Comparison of ENCODE assay signal across 8 mouse cellular contexts in the genomic region with DNA sequence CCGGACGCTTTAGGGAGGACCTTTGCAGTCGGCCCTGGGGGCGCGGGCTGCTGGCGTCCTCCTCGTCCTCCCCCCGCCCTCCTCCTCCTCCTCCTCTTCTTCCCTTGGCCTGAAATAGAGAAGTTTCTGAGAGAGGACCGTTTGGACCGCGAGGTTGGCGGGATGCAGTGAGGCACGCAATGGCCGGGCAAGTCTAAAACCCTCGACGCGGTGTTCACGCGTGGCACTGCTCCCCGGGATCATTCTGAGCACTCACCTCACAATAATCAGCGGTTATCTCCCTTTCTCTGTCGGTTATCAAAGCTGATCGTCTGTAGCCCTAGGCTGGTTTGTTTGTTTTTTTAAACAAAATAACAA. TPM values are rescaled to one million over a fixed set of nuclear protein-coding genes. Genes with fewer than 3 reads are reported as not detected.
DNase-seq lines count a peak whose midpoint lies in the region; ATAC-seq and TF ChIP-seq lines count a peak whose summit lies in the region.

No protein-coding gene starts in this region.

- no peak for DNase-seq in heart, postnatal 0 days (ENCODE audit: low spot score)
- no peak for DNase-seq in heart, adult 9 months (ENCODE audit: low spot score in 2 of 2)
- no peak for DNase-seq in right cerebral cortex, adult 2 months (ENCODE audit: low spot score in 2 of 2)
- no peak for DNase-seq in cerebellum, adult 11 months
- DNase-seq in kidney, adult 11 months, result no peak

- no peaks in the 10 kb centered on the region for H3K9me3 ChIP-seq in heart, postnatal 0 days (replicated peaks; ENCODE audit: control insufficient read depth, low read length)
- H3K9me3 ChIP-seq in hindbrain, embryonic 16.5 days (ENCODE audit: control insufficient read depth, low read length), result no peaks in the 10 kb centered on the region
- no peaks in the 10 kb centered on the region for H3K9me3 ChIP-seq in midbrain, embryonic 15.5 days

- TF ChIP-seq POLR2A in bone marrow macrophage, adult 2 months (IDR thresholded peaks at IDR 0.05; ENCODE audit: borderline replicate concordance, low read depth, low read length), result no peak

- TF ChIP-seq EP300 in heart, postnatal 0 days (IDR thresholded peaks at IDR 0.05; ENCODE audit: low read depth), result no peak

- no peaks in the 10 kb centered on the region for H3K27me3 ChIP-seq in heart, postnatal 0 days (ENCODE audit: control insufficient read depth, insufficient read depth, low read length)
- no peaks in the 10 kb centered on the region for H3K27me3 ChIP-seq in hindbrain, embryonic 16.5 days (replicated peaks; ENCODE audit: control insufficient read depth, insufficient read depth, low read length)
- no peaks in the 10 kb centered on the region for H3K27me3 ChIP-seq in midbrain, embryonic 15.5 days (replicated peaks)

- no peak for TF ChIP-seq CTCF in heart, postnatal 0 days (IDR thresholded peaks at IDR 0.05; ENCODE audit: low read depth)
- TF ChIP-seq CTCF in bone marrow macrophage, adult 2 months (IDR thresholded peaks at IDR 0.05; ENCODE audit: low read depth, low read length), result no peak

- H3K4me1 ChIP-seq in heart, postnatal 0 days (ENCODE audit: control insufficient read depth, insufficient read depth), result peaks cover 36% of the 10 kb centered on the region
- peaks cover 3% of the 10 kb centered on the region for H3K4me1 ChIP-seq in bone marrow macrophage, adult 2 months (ENCODE audit: control insufficient read depth, insufficient read depth, low read length)
- peaks cover 20% of the 10 kb centered on the region for H3K4me1 ChIP-seq in hindbrain, embryonic 16.5 days (ENCODE audit: control insufficient read depth, insufficient read depth, low read depth, low read length)
- H3K4me1 ChIP-seq in midbrain, embryonic 15.5 days, result peaks cover 25% of the 10 kb centered on the region

- ATAC-seq in heart, postnatal 0 days (ENCODE audit: insufficient read depth, low read depth), result peak; percentile 34
- ATAC-seq in hindbrain, embryonic 16.5 days, result peak; percentile 72; the same call in 1 of the 2 replicates
- ATAC-seq in midbrain, embryonic 15.5 days (replicated peaks), result peak; percentile 75

- peaks cover 5% of the 10 kb centered on the region; the same call in 1 of the 2 replicates for H3K36me3 ChIP-seq in heart, postnatal 0 days (replicated peaks; ENCODE audit: control insufficient read depth, insufficient read depth, low read length)
- no peaks in the 10 kb centered on the region for H3K36me3 ChIP-seq in hindbrain, embryonic 16.5 days (ENCODE audit: control insufficient read depth, insufficient read depth, low read length)
- no peaks in the 10 kb centered on the region for H3K36me3 ChIP-seq in midbrain, embryonic 15.5 days (replicated peaks)

- peak overlapping the region; percentile 99 for H3K9ac ChIP-seq in heart, postnatal 0 days (replicated peaks; ENCODE audit: low read depth, low read length)
- peak overlapping the region; percentile 99 for H3K9ac ChIP-seq in hindbrain, embryonic 16.5 days (ENCODE audit: low read depth, low read length)
- H3K9ac ChIP-seq in midbrain, embryonic 15.5 days, result peak overlapping the region; percentile 86

- WGBS in heart, postnatal 0 days, result 0% methylated on average over 23 of the region's 23 CpGs
- under 1% methylated on average over 20 of the region's 23 CpGs for WGBS in hindbrain, embryonic 16.5 days
- WGBS in midbrain, embryonic 15.5 days, result 0% methylated on average over 23 of the region's 23 CpGs

- H3K27ac ChIP-seq in heart, postnatal 0 days (ENCODE audit: low read depth), result peak overlapping the region; percentile 99
- peak overlapping the region; percentile 87 for H3K27ac ChIP-seq in bone marrow macrophage, adult 2 months (ENCODE audit: insufficient read depth, low read depth, low read length)
- peak overlapping the region; percentile 99 for H3K27ac ChIP-seq in hindbrain, embryonic 16.5 days (ENCODE audit: low read depth, low read length)
- H3K27ac ChIP-seq in midbrain, embryonic 15.5 days, result peak overlapping the region; percentile 100

- peak overlapping the region; percentile 93 for H3K4me2 ChIP-seq in heart, postnatal 0 days (ENCODE audit: low read depth, low read length)
- H3K4me2 ChIP-seq in hindbrain, embryonic 16.5 days (ENCODE audit: low read length), result peak overlapping the region; percentile 75
- peak overlapping the region; percentile 87 for H3K4me2 ChIP-seq in midbrain, embryonic 15.5 days

- H3K4me3 ChIP-seq in heart, postnatal 0 days (ENCODE audit: low read depth, low read length), result peak overlapping the region; percentile 97
- peak overlapping the region; percentile 86 for H3K4me3 ChIP-seq in bone marrow macrophage, adult 2 months (ENCODE audit: insufficient read depth, low read length)
- peak overlapping the region; percentile 99 for H3K4me3 ChIP-seq in hindbrain, embryonic 16.5 days (ENCODE audit: low read length)
- peak overlapping the region; percentile 77 for H3K4me3 ChIP-seq in midbrain, embryonic 15.5 days

RNA-seq across cellular contexts. Expression of gene Ppp4r3a, which starts 0.3 kb away (rescaled TPM):
- 31.4 and 32.9 TPM in 2 replicates for total RNA-seq in heart, postnatal 0 days (2014; rRNA removed; ENCODE audit: low replicate concordance)
- 12.8 and 13.9 TPM in 2 replicates for polyA plus RNA-seq in heart, postnatal 0 days (2015; fragmentation: Nextera tagmentation; extraction: Ambion mirVana)
- polyA plus RNA-seq in bone marrow macrophage, adult 2 months (2012; ENCODE audit: insufficient read depth, insufficient read length, missing spikeins), result 44.9 and 60.1 TPM in 2 replicates
- polyA plus RNA-seq in hindbrain, embryonic 16.5 days (2015; fragmentation: Nextera tagmentation; extraction: Ambion mirVana), result 18.9 and 20.2 TPM in 2 replicates
- polyA plus RNA-seq in midbrain, embryonic 15.5 days (2015; fragmentation: Nextera tagmentation; extraction: Ambion mirVana), result 28.0 and 28.8 TPM in 2 replicates

RNA-seq across cellular contexts. Expression of gene Ccdc88c, which starts 55.0 kb away (rescaled TPM):
- 4.7 and 6.5 TPM in 2 replicates for total RNA-seq in heart, postnatal 0 days (2014; rRNA removed; ENCODE audit: low replicate concordance)
- polyA plus RNA-seq in heart, postnatal 0 days (2015; fragmentation: Nextera tagmentation; extraction: Ambion mirVana), result 1.2 and 1.6 TPM in 2 replicates
- 0.76 TPM in 1 of 2 replicates, not detected in the other for polyA plus RNA-seq in bone marrow macrophage, adult 2 months (2012; ENCODE audit: insufficient read depth, insufficient read length, missing spikeins)
- polyA plus RNA-seq in hindbrain, embryonic 16.5 days (2015; fragmentation: Nextera tagmentation; extraction: Ambion mirVana), result 9.0 and 10.9 TPM in 2 replicates
- polyA plus RNA-seq in midbrain, embryonic 15.5 days (2015; fragmentation: Nextera tagmentation; extraction: Ambion mirVana), result 14.6 and 15.8 TPM in 2 replicates
